Mouse (Mus musculus) heart, embryonic 16.5 days (tissue): ENCODE results near the gene Tank. TPM values are rescaled to one million over a fixed set of nuclear protein-coding genes. Genes with fewer than 3 reads are reported as not detected.

ENCODE experiments used
- ATAC-seq: fragments of 200-750 bp; cut with Nextera tagmentation; replicated peaks from 2 replicates; pipeline ENCODE4 v1.8.0; 2017; ENCODE audit warnings: moderate number of reproducible peaks; ENCODE audit not compliant: insufficient read depth, low FRiP score; ENCODE audit errors: extremely low read depth
- H3K27ac ChIP-seq: fragments of 300-500 bp; sonication (generic); 2 replicates; pipeline ENCODE4 v1.5.1; 2014; ENCODE audit warnings: mild to moderate bottlenecking, low read length, control low read depth, moderate library complexity
- H3K27me3 ChIP-seq: fragments of 300-500 bp; sonication (generic); 2 replicates; pipeline ENCODE4 v1.6.1; 2014; ENCODE audit warnings: low read length, mixed read lengths; ENCODE audit not compliant: control insufficient read depth, insufficient read depth
- H3K36me3 ChIP-seq: fragments of 300-500 bp; sonication (generic); 2 replicates; pipeline ENCODE4 v1.6.1; 2014; ENCODE audit not compliant: control insufficient read depth, insufficient read depth
- H3K4me1 ChIP-seq: fragments of 300-500 bp; sonication (generic); 2 replicates; pipeline ENCODE4 v1.6.1; 2014; ENCODE audit warnings: low read length, mixed read lengths; ENCODE audit not compliant: control insufficient read depth, insufficient read depth
- H3K4me2 ChIP-seq: fragments of 300-500 bp; sonication (generic); 2 replicates; pipeline ENCODE4 v1.6.1; 2014; ENCODE audit warnings: low read depth, mild to moderate bottlenecking, control low read depth, low read length
- H3K4me3 ChIP-seq: fragments of 300-500 bp; sonication (generic); 2 replicates; pipeline ENCODE4 v1.5.1; 2014; ENCODE audit warnings: mild to moderate bottlenecking, control low read depth, low read length
- H3K9ac ChIP-seq: fragments of 300-500 bp; sonication (generic); 2 replicates; pipeline ENCODE4 v1.6.1; 2014; ENCODE audit warnings: low read length, control low read depth
- H3K9me3 ChIP-seq: fragments of 300-500 bp; sonication (generic); replicated peaks from 2 replicates; pipeline ENCODE4 v1.6.1; 2016; ENCODE audit warnings: low read length; ENCODE audit not compliant: control insufficient read depth
- WGBS: fragments of 180-500 bp; shearing (Covaris S2); extraction: QIAGEN DNeasy Blood & Tissue Kit; methylation state at CpG from one replicate; pipeline ENCODE4 v1.1.7; 2014; 5-methylcytosine and 5-hydroxymethylcytosine counted together
- polyA plus RNA-seq: library from polyadenylated mRNA; unstranded; fragments of >200 nt; fragmentation: Nextera tagmentation; extraction: Ambion mirVana; gene quantifications from 2 replicates; pipeline ENCODE4 v1.2.1, GENCODE M21; 2015

Tank gene
- polyA plus RNA-seq, 1 experiment from 2014 or later: 29.0 TPM

DNA sequence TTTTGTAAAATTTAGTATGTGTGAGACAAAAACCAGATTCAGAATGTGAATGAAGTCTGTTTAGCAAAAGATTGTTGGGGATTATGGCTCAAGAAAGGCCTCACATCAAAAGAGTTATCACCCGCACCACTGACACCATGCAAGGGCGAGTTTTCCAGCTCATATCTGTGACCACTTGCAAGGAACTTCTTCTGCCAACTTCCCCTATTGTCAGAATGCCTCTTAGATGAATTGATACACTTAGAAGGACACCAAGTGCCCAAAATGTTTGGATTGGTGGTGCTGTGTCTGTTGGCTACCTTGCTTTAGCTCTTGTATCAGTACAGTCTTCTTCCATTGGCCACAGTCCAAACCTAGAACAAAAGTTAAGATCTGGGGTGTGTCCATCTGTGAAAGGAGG is 80.9 kb downstream of the Tank start:
- no peaks in the 10 kb centered on the region for H3K36me3 ChIP-seq
- H3K4me1 ChIP-seq: peaks cover 7% of the 10 kb centered on the region; the same call in 1 of the 2 replicates
- ATAC-seq: no peak
- H3K27ac ChIP-seq: no peak overlapping the region
- no peak overlapping the region for H3K4me3 ChIP-seq
- H3K27me3 ChIP-seq: no peaks in the 10 kb centered on the region
- no peak overlapping the region for H3K4me2 ChIP-seq
- 88% methylated on average over 2 of the region's 2 CpGs for WGBS
- H3K9me3 ChIP-seq: no peaks in the 10 kb centered on the region
- H3K9ac ChIP-seq: no peak overlapping the region

DNA sequence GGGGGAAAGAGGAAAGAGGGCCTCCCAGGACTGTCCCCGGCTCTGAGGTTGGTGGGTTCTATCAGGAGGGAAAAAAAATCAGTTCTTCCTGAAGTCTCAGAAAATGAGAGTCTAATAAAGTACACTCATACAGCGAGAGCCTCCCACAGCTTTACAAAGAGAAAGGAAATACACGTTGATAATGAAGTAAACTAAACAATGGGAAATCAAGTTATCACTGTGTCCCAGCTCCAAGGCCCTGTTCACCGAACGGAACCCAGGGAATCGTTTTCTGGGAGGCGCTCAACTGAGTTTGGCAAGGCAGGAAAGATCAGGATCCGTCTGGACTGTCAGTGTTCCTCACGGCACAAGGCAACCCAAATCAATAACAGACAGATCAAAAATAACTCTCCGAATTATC is 84.4 kb downstream of the Tank start:
- H3K27ac ChIP-seq: no peak overlapping the region
- 66% methylated on average over 10 of the region's 10 CpGs for WGBS
- 0 out of 2 replicates have a peak, but pooled peaks cover 2% of the 10 kb centered on the region for H3K4me1 ChIP-seq
- H3K36me3 ChIP-seq: no peaks in the 10 kb centered on the region
- H3K9ac ChIP-seq: no peak overlapping the region
- H3K4me3 ChIP-seq: no peak overlapping the region
- H3K4me2 ChIP-seq: no peak overlapping the region
- no peaks in the 10 kb centered on the region for H3K9me3 ChIP-seq
- no peaks in the 10 kb centered on the region for H3K27me3 ChIP-seq
- ATAC-seq: no peak; the same call in 1 of the 2 replicates

DNA sequence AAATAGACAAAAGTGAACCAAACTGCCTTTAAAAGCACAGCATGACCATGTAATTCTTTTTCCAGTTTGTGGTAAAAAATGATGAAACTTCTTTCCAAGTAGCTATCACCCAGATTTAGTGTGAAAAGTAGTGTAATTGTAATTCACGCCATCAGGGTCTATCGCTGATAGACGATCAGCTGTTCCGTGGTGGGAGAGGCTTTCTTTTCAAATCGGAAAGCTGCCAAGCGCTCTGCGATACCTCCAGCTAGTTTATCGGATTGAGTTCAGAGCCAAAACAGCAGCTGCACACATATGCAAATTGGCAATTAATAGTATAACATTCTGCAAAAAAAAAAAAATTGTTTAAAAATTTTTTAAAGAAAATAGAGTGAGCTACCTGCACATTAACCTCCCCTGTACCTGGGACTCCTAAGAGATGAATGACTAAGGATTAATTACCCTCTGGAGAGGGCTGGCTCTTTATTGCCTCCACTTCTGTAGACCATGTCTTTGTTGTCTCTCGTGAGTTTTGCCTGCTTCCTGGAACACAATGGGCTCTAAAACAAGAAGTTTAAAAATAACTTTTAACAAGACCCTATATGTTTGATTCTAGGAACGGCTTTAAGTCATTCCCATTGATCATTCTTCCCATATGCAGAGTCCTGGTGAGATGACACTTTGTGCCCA is 85.3 kb downstream of the Tank start:
- Histone ChIP-seq H3K4me3 (no peak overlapping the region), H3K9me3 (no peaks in the 10 kb centered on the region), H3K27me3 (no peaks in the 10 kb centered on the region), H3K9ac (no peak overlapping the region), H3K36me3 (no peaks in the 10 kb centered on the region), H3K4me1 (0 out of 2 replicates have a peak, but pooled peaks cover 2% of the 10 kb centered on the region), H3K4me2 (no peak overlapping the region), H3K27ac (no peak overlapping the region)
- 56% methylated on average over 10 of the region's 10 CpGs for WGBS
- ATAC-seq: no peak

DNA sequence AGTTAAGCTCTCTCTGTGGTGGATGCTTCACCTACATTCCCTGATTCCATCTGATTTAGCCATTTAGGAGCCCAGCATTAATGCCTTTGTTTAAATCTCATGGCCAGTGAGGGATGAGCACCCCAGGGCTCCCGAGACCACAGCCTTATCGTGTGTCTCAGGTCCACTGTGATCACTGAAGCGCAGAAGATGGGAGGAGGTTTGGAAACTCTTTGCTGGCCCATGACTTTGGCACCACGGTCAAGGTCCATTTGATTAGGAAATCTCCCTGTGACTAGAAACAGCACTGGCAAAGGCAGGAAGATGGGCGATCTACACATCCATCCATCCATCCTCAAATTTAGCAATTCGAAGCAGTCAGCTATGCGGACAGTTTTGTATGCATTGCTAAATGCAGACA is 89.0 kb downstream of the Tank start:
- 84% methylated on average over 7 of the region's 7 CpGs for WGBS
- no peak overlapping the region for H3K27ac ChIP-seq
- H3K4me2 ChIP-seq: no peak overlapping the region
- H3K9me3 ChIP-seq: 0 out of 2 replicates have a peak, but pooled peaks cover 3% of the 10 kb centered on the region
- H3K4me3 ChIP-seq: no peak overlapping the region
- no peak overlapping the region for H3K9ac ChIP-seq
- H3K27me3 ChIP-seq: no peaks in the 10 kb centered on the region
- H3K4me1 ChIP-seq: 0 out of 2 replicates have a peak, but pooled peaks cover 2% of the 10 kb centered on the region
- ATAC-seq: no peak
- H3K36me3 ChIP-seq: no peaks in the 10 kb centered on the region

DNA sequence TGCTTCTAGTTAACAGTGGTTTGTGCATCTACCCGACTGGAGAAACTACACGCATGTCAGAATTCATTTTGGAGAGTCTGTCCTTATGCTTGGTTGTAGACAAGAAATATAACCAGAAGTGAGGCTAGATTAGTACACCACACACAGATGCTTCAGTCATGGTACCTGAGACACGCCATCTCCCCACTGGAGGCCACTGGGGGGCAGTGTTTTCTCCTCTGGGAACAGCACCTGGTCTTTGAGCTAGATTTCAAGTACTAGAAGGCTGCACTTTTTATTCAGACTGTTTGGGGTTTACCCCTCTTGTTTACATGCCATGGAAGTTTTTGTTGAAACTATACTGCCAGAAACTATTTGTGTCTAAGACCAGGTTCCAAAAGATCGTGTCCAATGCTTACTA is 89.9 kb downstream of the Tank start:
- Histone ChIP-seq H3K36me3 (no peaks in the 10 kb centered on the region), H3K9ac (no peak overlapping the region), H3K4me2 (no peak overlapping the region), H3K4me3 (no peak overlapping the region), H3K27me3 (no peaks in the 10 kb centered on the region), H3K4me1 (0 out of 2 replicates have a peak, but pooled peaks cover 2% of the 10 kb centered on the region), H3K9me3 (0 out of 2 replicates have a peak, but pooled peaks cover 3% of the 10 kb centered on the region), H3K27ac (no peak overlapping the region)
- WGBS: 23% methylated on average over 4 of the region's 4 CpGs
- no peak for ATAC-seq

DNA sequence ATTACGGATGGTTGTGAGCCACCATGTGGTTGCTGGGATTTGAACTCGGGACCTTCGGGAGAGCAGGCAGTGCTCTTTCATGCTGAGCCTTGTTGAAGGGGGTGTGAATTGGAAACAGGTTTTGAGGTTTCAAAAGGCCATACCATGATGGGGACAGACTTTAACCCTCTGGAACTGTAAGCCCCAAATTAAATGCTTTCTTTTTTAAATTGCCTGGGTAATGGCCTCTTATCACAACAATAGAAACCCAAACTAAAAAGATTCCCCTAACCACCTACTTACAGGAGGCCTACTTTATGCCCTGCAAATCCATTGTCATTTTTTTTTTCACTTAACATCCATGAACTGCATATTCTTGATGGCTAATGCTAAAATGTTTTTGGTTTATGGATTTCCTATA is 96.2 kb downstream of the Tank start:
- no peak for ATAC-seq
- Histone ChIP-seq H3K9me3 (0 out of 2 replicates have a peak, but pooled peaks cover 3% of the 10 kb centered on the region), H3K27me3 (no peaks in the 10 kb centered on the region), H3K9ac (no peak overlapping the region), H3K4me2 (no peak overlapping the region), H3K27ac (no peak overlapping the region), H3K4me1 (no peaks in the 10 kb centered on the region), H3K4me3 (no peak overlapping the region), H3K36me3 (no peaks in the 10 kb centered on the region)
- WGBS: 91% methylated on average over 3 of the region's 3 CpGs

DNA sequence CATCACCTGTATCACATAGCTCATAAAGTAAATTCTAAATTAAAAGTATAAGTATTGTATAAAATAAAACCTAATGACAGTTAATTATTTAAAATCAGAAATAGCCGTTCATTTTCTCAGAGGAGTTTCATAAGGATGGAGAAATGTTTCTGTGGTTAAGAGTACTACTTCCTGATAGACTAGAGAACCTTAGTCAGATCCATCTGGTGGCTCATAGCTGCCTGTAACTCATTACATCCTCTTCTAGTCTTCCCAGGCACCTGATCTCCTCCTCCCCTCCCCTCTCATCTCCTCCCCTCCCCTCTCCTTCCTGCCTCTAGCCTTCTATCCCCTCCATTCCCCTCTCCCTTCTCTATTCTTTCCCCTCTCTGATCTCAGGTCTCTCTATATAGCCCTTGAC is 103.2 kb downstream of the Tank start:
- H3K4me1 ChIP-seq: no peaks in the 10 kb centered on the region
- WGBS: 70% methylated on average over 1 of the region's 1 CpGs
- no peak overlapping the region for H3K4me2 ChIP-seq
- no peak for ATAC-seq
- H3K36me3 ChIP-seq: no peaks in the 10 kb centered on the region
- H3K27me3 ChIP-seq: no peaks in the 10 kb centered on the region
- H3K9ac ChIP-seq: no peak overlapping the region
- no peaks in the 10 kb centered on the region for H3K9me3 ChIP-seq
- H3K27ac ChIP-seq: no peak overlapping the region
- H3K4me3 ChIP-seq: no peak overlapping the region

DNA sequence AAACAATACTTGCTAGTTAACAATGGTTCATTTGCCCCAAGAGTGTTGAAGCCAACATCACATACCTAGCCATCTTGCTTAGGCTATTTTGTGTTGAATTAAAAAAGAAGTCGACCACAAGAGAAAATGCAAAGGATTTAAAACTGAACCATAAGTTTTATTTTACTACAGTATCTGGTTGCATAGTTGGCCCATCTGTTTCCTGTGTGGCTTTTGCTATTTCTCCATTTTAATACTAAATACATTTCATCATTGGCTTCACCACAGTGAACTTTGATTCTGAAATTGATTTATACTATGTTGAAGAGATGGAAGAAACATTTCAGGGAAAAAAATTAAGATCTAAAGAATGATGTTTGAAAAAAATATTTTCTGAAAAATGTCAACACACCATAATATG is 108.1 kb downstream of the Tank start:
- ATAC-seq: no peak
- Histone ChIP-seq H3K27me3 (no peaks in the 10 kb centered on the region), H3K4me3 (no peak overlapping the region), H3K9me3 (no peaks in the 10 kb centered on the region), H3K4me1 (no peaks in the 10 kb centered on the region), H3K4me2 (no peak overlapping the region), H3K9ac (no peak overlapping the region), H3K36me3 (no peaks in the 10 kb centered on the region), H3K27ac (no peak overlapping the region)
- 39% methylated on average over 1 of the region's 1 CpGs for WGBS

DNA sequence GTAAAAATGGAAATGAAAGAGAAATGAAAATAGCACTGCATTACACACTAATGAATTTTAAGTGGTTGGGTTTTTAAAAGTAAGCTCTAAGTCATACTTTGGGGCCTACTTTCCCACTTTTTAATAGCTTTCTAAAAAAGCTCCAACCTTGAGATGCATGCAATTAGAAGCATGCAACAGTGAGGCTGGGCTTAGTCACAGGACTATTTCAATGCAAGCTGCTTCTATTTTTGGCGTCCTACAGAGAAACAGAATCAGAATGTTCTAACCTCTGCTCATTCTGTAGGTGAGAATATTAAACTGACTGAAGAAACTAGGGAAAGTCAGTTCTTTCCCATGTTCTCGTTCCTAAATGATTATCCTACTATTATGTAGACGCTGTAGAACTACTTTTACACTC is 110.7 kb downstream of the Tank start:
- Histone ChIP-seq H3K36me3 (no peaks in the 10 kb centered on the region), H3K27me3 (no peaks in the 10 kb centered on the region), H3K4me3 (no peak overlapping the region), H3K9me3 (no peaks in the 10 kb centered on the region), H3K27ac (no peak overlapping the region), H3K4me2 (no peak overlapping the region), H3K9ac (no peak overlapping the region), H3K4me1 (no peaks in the 10 kb centered on the region)
- WGBS: 70% methylated on average over 3 of the region's 3 CpGs
- ATAC-seq: no peak
